Mouse (Mus musculus) lung, postnatal 0 days (tissue): ENCODE results near the gene Scamp3. TPM values are rescaled to one million over a fixed set of nuclear protein-coding genes. Genes with fewer than 3 reads are reported as not detected.

Experiments used
- ATAC-seq: fragments of 200-750 bp; cut with Nextera tagmentation; 2 replicates; pipeline ENCODE4 v1.8.0; 2017; ENCODE audit warnings: moderate library complexity
- DNase-seq: peaks from one replicate; pipeline ENCODE4 v3.0.0-alpha.2; 2016; ENCODE audit warnings: low spot score
- H3K27ac ChIP-seq: fragments of 300-500 bp; sonication (generic); 2 replicates; pipeline ENCODE4 v1.5.1; 2014; ENCODE audit warnings: antibody characterized with exemption, mild to moderate bottlenecking, low read length, mixed read lengths
- H3K27me3 ChIP-seq: fragments of 300-500 bp; sonication (generic); replicated peaks from 2 replicates; pipeline ENCODE4 v1.6.1; 2014; ENCODE audit warnings: low read length, mixed read lengths; ENCODE audit not compliant: insufficient read depth
- H3K36me3 ChIP-seq: fragments of 300-500 bp; sonication (generic); 2 replicates; pipeline ENCODE4 v1.6.1; 2014; ENCODE audit warnings: low read length, mixed read lengths; ENCODE audit not compliant: insufficient read depth
- H3K4me1 ChIP-seq: fragments of 300-500 bp; sonication (generic); 2 replicates; pipeline ENCODE4 v1.6.1; 2014; ENCODE audit warnings: antibody characterized with exemption, low read depth, low read length, mixed read lengths; ENCODE audit not compliant: insufficient read depth
- H3K4me2 ChIP-seq: fragments of 300-500 bp; sonication (generic); replicated peaks from 2 replicates; pipeline ENCODE4 v1.6.1; 2014; ENCODE audit warnings: low read depth, mild to moderate bottlenecking, low read length, moderate library complexity, mixed read lengths
- H3K4me3 ChIP-seq: fragments of 300-500 bp; sonication (generic); 2 replicates; pipeline ENCODE4 v1.5.1; 2014; ENCODE audit warnings: low read depth, low read length
- H3K9ac ChIP-seq: fragments of 300-500 bp; sonication (generic); replicated peaks from 2 replicates; pipeline ENCODE4 v1.6.1; 2014; ENCODE audit warnings: low read depth, mild to moderate bottlenecking
- H3K9me3 ChIP-seq: fragments of 300-500 bp; sonication (generic); 2 replicates; pipeline ENCODE4 v1.6.1; 2016; ENCODE audit warnings: low read length, mixed read lengths
- CTCF ChIP-seq: IDR thresholded peaks from 2 replicates; pipeline ENCODE4 v1.5.1; 2016; ENCODE audit warnings: antibody characterized with exemption, mild to moderate bottlenecking
- EP300 ChIP-seq: IDR thresholded peaks from 2 replicates; pipeline ENCODE4 v1.6.1; 2016; ENCODE audit warnings: antibody characterized with exemption, mild to moderate bottlenecking, control low read depth
- WGBS: fragments of 180-500 bp; shearing (Covaris S2); extraction: QIAGEN DNeasy Blood & Tissue Kit; methylation state at CpG from one replicate; pipeline ENCODE4 v1.1.7; 2014; 5-methylcytosine and 5-hydroxymethylcytosine counted together
- polyA plus RNA-seq: library from polyadenylated mRNA; unstranded; fragments of >200 nt; fragmentation: Nextera tagmentation; extraction: Ambion mirVana; gene quantifications from 2 replicates; pipeline ENCODE4 v1.2.1, GENCODE M21; 2015

The Scamp3 gene
- polyA plus RNA-seq, 1 experiment from 2014 or later: 89.6 TPM

- H3K27ac ChIP-seq: no peak overlapping the region
Observed at GRCm38 (mm10) chr3:89174844-89175243, 2.4 kb upstream of the Scamp3 start.

GRCm38 (mm10) chr3:89175544-89175943 lies 1.7 kb upstream of the Scamp3 start:
- no peak for ATAC-seq
- Histone ChIP-seq H3K4me2 (no peak overlapping the region), H3K4me1 (0 out of 2 replicates have a peak, but pooled peaks cover 3% of the 10 kb centered on the region), H3K4me3 (no peak overlapping the region), H3K27ac (no peak overlapping the region), H3K36me3 (peaks cover 43% of the 10 kb centered on the region), H3K9me3 (no peaks in the 10 kb centered on the region), H3K27me3 (no peaks in the 10 kb centered on the region), H3K9ac (no peak overlapping the region)
- no peak for TF ChIP-seq CTCF
- TF ChIP-seq EP300: no peak
- WGBS: 90% methylated on average over 10 of the region's 10 CpGs
- DNase-seq: no peak

More at GRCm38 (mm10) chr3:89174844-89175243, 2.4 kb upstream of the Scamp3 start:
- DNase-seq: no peak
- no peak overlapping the region for H3K4me3 ChIP-seq
- H3K9me3 ChIP-seq: no peaks in the 10 kb centered on the region
- peaks cover 43% of the 10 kb centered on the region for H3K36me3 ChIP-seq
- no peak for ATAC-seq
- WGBS: 93% methylated on average over 11 of the region's 11 CpGs
- no peaks in the 10 kb centered on the region for H3K27me3 ChIP-seq
- TF ChIP-seq CTCF (no peak), EP300 (no peak)
- no peak overlapping the region for H3K9ac ChIP-seq
- 0 out of 2 replicates have a peak, but pooled peaks cover 3% of the 10 kb centered on the region for H3K4me1 ChIP-seq
- no peak overlapping the region for H3K4me2 ChIP-seq

- peaks cover 41% of the 10 kb centered on the region for H3K36me3 ChIP-seq
- no peak overlapping the region for H3K4me2 ChIP-seq
- H3K9ac ChIP-seq: no peak overlapping the region
- no peak for ATAC-seq
- no peaks in the 10 kb centered on the region for H3K9me3 ChIP-seq
- TF ChIP-seq EP300 (no peak), CTCF (no peak)
- H3K4me3 ChIP-seq: no peak overlapping the region
- 0 out of 2 replicates have a peak, but pooled peaks cover 3% of the 10 kb centered on the region for H3K4me1 ChIP-seq
- H3K27me3 ChIP-seq: no peaks in the 10 kb centered on the region
- H3K27ac ChIP-seq: no peak overlapping the region
- DNase-seq: no peak
- 74% methylated on average over 7 of the region's 7 CpGs for WGBS
Observed at GRCm38 (mm10) chr3:89176421-89176820, 852 bp upstream of the Scamp3 start.

GRCm38 (mm10) chr3:89178107-89178385 lies 773 bp downstream of the Scamp3 start:
- ATAC-seq (no peak), DNase-seq (no peak)
- Histone ChIP-seq H3K27ac (peak overlapping the region; percentile 63), H3K27me3 (no peaks in the 10 kb centered on the region), H3K36me3 (peaks cover 34% of the 10 kb centered on the region), H3K4me2 (peak overlapping the region; percentile 79), H3K4me1 (0 out of 2 replicates have a peak, but pooled peaks cover 3% of the 10 kb centered on the region), H3K4me3 (peak overlapping the region; percentile 51), H3K9me3 (no peaks in the 10 kb centered on the region), H3K9ac (peak overlapping the region; percentile 57)
- 3% methylated on average over 6 of the region's 6 CpGs for WGBS
- TF ChIP-seq EP300 (no peak), CTCF (no peak)

GRCm38 (mm10) chr3:89179056-89179455 lies 1.8 kb downstream of the Scamp3 start:
- Histone ChIP-seq H3K9me3 (no peaks in the 10 kb centered on the region), H3K27ac (no peak overlapping the region), H3K4me3 (no peak overlapping the region), H3K4me1 (peaks cover 7% of the 10 kb centered on the region; the same call in 1 of the 2 replicates), H3K4me2 (no peak overlapping the region), H3K27me3 (no peaks in the 10 kb centered on the region), H3K36me3 (peaks cover 24% of the 10 kb centered on the region), H3K9ac (no peak overlapping the region)
- ATAC-seq: no peak
- TF ChIP-seq CTCF (no peak), EP300 (no peak)
- 88% methylated on average over 11 of the region's 11 CpGs for WGBS
- no peak for DNase-seq

GRCm38 (mm10) chr3:89181749-89182500 lies 4.7 kb downstream of the Scamp3 start:
- Histone ChIP-seq H3K36me3 (peaks cover 10% of the 10 kb centered on the region; the same call in 1 of the 2 replicates), H3K9me3 (no peaks in the 10 kb centered on the region), H3K9ac (no peak overlapping the region), H3K27ac (no peak overlapping the region), H3K4me2 (no peak overlapping the region), H3K27me3 (no peaks in the 10 kb centered on the region), H3K4me3 (no peak overlapping the region), H3K4me1 (peaks cover 7% of the 10 kb centered on the region; the same call in 1 of the 2 replicates)
- DNase-seq (no peak), ATAC-seq (no peak)
- TF ChIP-seq CTCF: no peak
- TF ChIP-seq EP300: no peak
- WGBS: 89% methylated on average over 27 of the region's 27 CpGs
